Mouse (Mus musculus): ENCODE results near the gene Enah.

- TF ChIP-seq POLR2A (IDR thresholded peaks at IDR 0.05; ENCODE audit: control insufficient read depth, extremely low read depth, insufficient read depth, low read length, poor library complexity) (no peak), CTCF (IDR thresholded peaks at IDR 0.05; ENCODE audit: borderline replicate concordance, control insufficient read depth, extremely low read depth, insufficient read depth, low read length, poor library complexity) (no peak)
Measured at GRCm38 (mm10) chr1:181921580-181922494, 98.0 kb downstream of the Enah start.

Measured in thymus, adult 2 months (tissue).